Mouse (Mus musculus): Measurements from ENCODE around the gene Dag1. TPM values are rescaled to one million over a fixed set of nuclear protein-coding genes. Genes with fewer than 3 reads are reported as not detected.
"Not testable (repeated sequence)": the region's sequence is repeated elsewhere in the genome, so short reads cannot be mapped to it uniquely, and the experiment has no call there.

The Dag1 gene
- polyA plus RNA-seq, 1 experiment from 2014 or later, result 54.7 TPM

- WGBS, result 20% methylated on average over 2 of the region's 2 CpGs
- Histone ChIP-seq H3K4me1 (0 out of 2 replicates have a peak, but pooled peaks cover 7% of the 10 kb centered on the region), H3K9ac (no peak overlapping the region), H3K27ac (peak overlapping the region; percentile 29; the same call in 1 of the 2 replicates), H3K36me3 (no peaks in the 10 kb centered on the region), H3K4me2 (no peak overlapping the region), H3K4me3 (no peak overlapping the region), H3K9me3 (no peaks in the 10 kb centered on the region), H3K27me3 (no peaks in the 10 kb centered on the region)
- no peak for ATAC-seq (ENCODE audit: insufficient number of reproducible peaks, insufficient read depth, low FRiP score, low TSS enrichment, low read depth)
These were observed 8.2 kb upstream of the Dag1 start for GRCm38 (mm10) chr9:108271941-108272340.

- not testable (repeated sequence) for H3K27ac ChIP-seq; H3K27me3 ChIP-seq; H3K36me3 ChIP-seq; ATAC-seq (ENCODE audit: insufficient number of reproducible peaks, insufficient read depth, low FRiP score, low TSS enrichment, low read depth); H3K9me3 ChIP-seq; H3K4me3 ChIP-seq; H3K9ac ChIP-seq; H3K4me2 ChIP-seq
- H3K4me1 ChIP-seq, result peaks cover 16% of the 10 kb centered on the region
- 76% methylated on average over 7 of the region's 7 CpGs for WGBS
These were observed 4.9 kb upstream of the Dag1 start for GRCm38 (mm10) chr9:108268701-108269100.

DNA sequence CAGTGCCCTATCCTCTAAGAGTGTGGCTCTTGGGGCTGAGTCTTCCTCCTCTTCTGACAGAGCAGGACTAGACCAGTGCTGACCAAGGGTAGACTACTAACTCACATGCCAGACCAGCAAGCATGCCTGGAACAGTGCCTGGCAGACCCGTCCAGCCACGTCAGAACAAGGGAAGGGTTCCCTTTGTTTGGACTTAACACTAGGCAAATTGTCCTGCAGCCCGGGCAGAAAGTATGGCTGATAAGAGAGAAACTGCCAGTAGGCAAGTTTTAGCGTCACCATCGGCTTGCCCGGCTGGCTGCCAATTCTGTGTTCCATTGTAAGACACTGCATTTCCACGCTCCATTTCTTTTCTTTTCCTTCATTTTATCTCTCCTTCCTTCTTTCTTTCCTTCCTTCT is 3.9 kb upstream of the Dag1 start:
- no peak for ATAC-seq (ENCODE audit: insufficient number of reproducible peaks, insufficient read depth, low FRiP score, low TSS enrichment, low read depth)
- H3K27me3 ChIP-seq, result no peaks in the 10 kb centered on the region
- peaks cover 17% of the 10 kb centered on the region for H3K4me1 ChIP-seq
- H3K9me3 ChIP-seq, result no peaks in the 10 kb centered on the region
- H3K36me3 ChIP-seq, result no peaks in the 10 kb centered on the region
- no peak overlapping the region for H3K4me2 ChIP-seq
- 80% methylated on average over 7 of the region's 7 CpGs for WGBS
- H3K4me3 ChIP-seq, result no peak overlapping the region
- no peak overlapping the region for H3K27ac ChIP-seq
- H3K9ac ChIP-seq, result no peak overlapping the region

GRCm38 (mm10) chr9:108266261-108266935 is 2.6 kb upstream of the Dag1 start:
- H3K9me3 ChIP-seq, result no peaks in the 10 kb centered on the region
- no peak overlapping the region for H3K27ac ChIP-seq
- H3K27me3 ChIP-seq, result no peaks in the 10 kb centered on the region
- H3K4me1 ChIP-seq, result peaks cover 22% of the 10 kb centered on the region
- ATAC-seq (ENCODE audit: insufficient number of reproducible peaks, insufficient read depth, low FRiP score, low TSS enrichment, low read depth), result no peak
- H3K4me2 ChIP-seq, result no peak overlapping the region
- WGBS, result 51% methylated on average over 10 of the region's 10 CpGs
- H3K9ac ChIP-seq, result no peak overlapping the region
- H3K4me3 ChIP-seq, result no peak overlapping the region
- no peaks in the 10 kb centered on the region for H3K36me3 ChIP-seq

DNA sequence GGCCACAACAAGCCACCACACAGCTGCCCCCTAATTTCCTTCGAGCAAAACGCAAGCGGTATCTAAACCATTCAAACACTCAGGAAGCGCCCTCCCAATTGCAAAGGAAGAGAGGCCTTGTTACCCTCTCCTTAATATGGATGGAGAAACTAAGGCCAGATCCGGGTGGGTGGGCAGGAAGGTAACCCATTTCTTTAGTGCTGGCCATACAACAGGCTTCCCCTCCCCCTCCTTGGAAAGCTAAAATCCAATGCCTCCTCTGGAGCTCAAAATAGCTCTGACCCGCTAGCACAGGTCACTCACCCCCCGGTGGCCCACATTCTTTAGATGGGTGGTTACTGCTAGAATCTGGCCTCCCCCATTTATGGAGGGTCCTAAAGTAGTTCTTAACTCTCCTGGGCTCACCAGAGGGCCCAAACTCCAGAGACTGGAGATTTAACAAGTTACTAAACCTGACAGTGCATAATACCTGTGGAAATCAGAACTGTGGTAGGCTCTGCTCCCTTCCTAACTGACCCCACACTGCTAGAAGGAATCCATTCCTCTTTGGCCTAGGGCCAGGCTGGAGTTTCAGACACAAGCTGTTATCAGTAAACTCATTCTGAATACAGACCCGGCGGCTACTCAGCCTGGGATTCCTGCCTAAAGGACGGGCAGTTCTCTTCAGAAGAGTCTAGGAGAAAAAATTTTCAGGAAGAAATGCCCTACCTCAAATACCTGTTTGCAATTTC is 598 bp upstream of the Dag1 start:
- peak overlapping the region; percentile 88; the same call in 1 of the 2 replicates for H3K9ac ChIP-seq
- no peaks in the 10 kb centered on the region for H3K36me3 ChIP-seq
- peak overlapping the region; percentile 87 for H3K27ac ChIP-seq
- no peaks in the 10 kb centered on the region for H3K9me3 ChIP-seq
- H3K27me3 ChIP-seq, result no peaks in the 10 kb centered on the region
- WGBS, result 11% methylated on average over 10 of the region's 10 CpGs
- peak; percentile 22 for ATAC-seq (ENCODE audit: insufficient number of reproducible peaks, insufficient read depth, low FRiP score, low TSS enrichment, low read depth)
- H3K4me3 ChIP-seq, result peak overlapping the region; percentile 97
- H3K4me2 ChIP-seq, result peak overlapping the region; percentile 76
- H3K4me1 ChIP-seq, result peaks cover 22% of the 10 kb centered on the region

- peak overlapping the region; percentile 76 for H3K4me2 ChIP-seq
- peak overlapping the region; percentile 97 for H3K4me3 ChIP-seq
- H3K4me1 ChIP-seq, result peaks cover 22% of the 10 kb centered on the region
- peak overlapping the region; percentile 88 for H3K9ac ChIP-seq
- WGBS, result under 1% methylated on average over 62 of the region's 62 CpGs
- ATAC-seq (ENCODE audit: insufficient number of reproducible peaks, insufficient read depth, low FRiP score, low TSS enrichment, low read depth), result peak; percentile 53
- H3K36me3 ChIP-seq, result no peaks in the 10 kb centered on the region
- peak overlapping the region; percentile 87 for H3K27ac ChIP-seq
- no peaks in the 10 kb centered on the region for H3K9me3 ChIP-seq
- H3K27me3 ChIP-seq, result no peaks in the 10 kb centered on the region
These were observed 552 bp downstream of the Dag1 start for GRCm38 (mm10) chr9:108263131-108263681.

GRCm38 (mm10) chr9:108262494-108263049 is 1.2 kb downstream of the Dag1 start:
- peak overlapping the region; percentile 97 for H3K4me3 ChIP-seq
- H3K4me1 ChIP-seq, result peaks cover 22% of the 10 kb centered on the region
- H3K4me2 ChIP-seq, result peak overlapping the region; percentile 76
- no peak for ATAC-seq (ENCODE audit: insufficient number of reproducible peaks, insufficient read depth, low FRiP score, low TSS enrichment, low read depth)
- no peaks in the 10 kb centered on the region for H3K36me3 ChIP-seq
- 39% methylated on average over 11 of the region's 11 CpGs for WGBS
- H3K9me3 ChIP-seq, result no peaks in the 10 kb centered on the region
- H3K27ac ChIP-seq, result no peak overlapping the region; the same call in 1 of the 2 replicates
- H3K9ac ChIP-seq, result peak overlapping the region; percentile 88
- no peaks in the 10 kb centered on the region for H3K27me3 ChIP-seq

DNA sequence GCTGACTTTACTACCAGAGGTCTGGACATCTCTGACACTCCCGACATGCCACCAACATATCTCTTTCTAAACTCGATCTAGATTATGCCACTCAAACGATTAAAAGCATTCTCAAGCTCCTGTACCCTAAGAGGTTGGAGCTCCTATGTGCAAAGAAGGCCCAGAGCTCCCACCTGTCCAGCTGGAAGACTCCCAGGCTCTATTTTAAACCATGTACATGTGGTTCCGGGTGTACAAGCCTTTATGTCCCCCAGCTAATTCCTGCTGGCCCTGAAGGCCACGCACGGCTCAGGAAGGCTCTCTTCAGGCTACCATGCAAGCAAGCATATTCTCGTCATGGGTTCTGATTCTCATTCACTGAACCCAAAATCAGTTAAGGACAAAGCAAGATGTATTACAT is 1.9 kb downstream of the Dag1 start:
- no peak overlapping the region for H3K27ac ChIP-seq
- 0 out of 2 replicates have a peak overlapping the region, but pooled peaks have one; percentile 97 for H3K4me3 ChIP-seq
- H3K9ac ChIP-seq, result 0 out of 2 replicates have a peak overlapping the region, but pooled peaks have one; percentile 11
- WGBS, result 76% methylated on average over 7 of the region's 7 CpGs
- no peaks in the 10 kb centered on the region for H3K27me3 ChIP-seq
- no peak for ATAC-seq (ENCODE audit: insufficient number of reproducible peaks, insufficient read depth, low FRiP score, low TSS enrichment, low read depth)
- H3K4me1 ChIP-seq, result peaks cover 22% of the 10 kb centered on the region
- no peaks in the 10 kb centered on the region for H3K36me3 ChIP-seq
- peak overlapping the region; percentile 76 for H3K4me2 ChIP-seq
- H3K9me3 ChIP-seq, result no peaks in the 10 kb centered on the region

GRCm38 (mm10) chr9:108260526-108260925 is 3.2 kb downstream of the Dag1 start:
- Histone ChIP-seq H3K9me3 (no peaks in the 10 kb centered on the region), H3K36me3 (no peaks in the 10 kb centered on the region), H3K27ac (no peak overlapping the region), H3K4me2 (no peak overlapping the region), H3K27me3 (no peaks in the 10 kb centered on the region), H3K4me3 (no peak overlapping the region), H3K9ac (no peak overlapping the region), H3K4me1 (peaks cover 22% of the 10 kb centered on the region)
- no peak for ATAC-seq (ENCODE audit: insufficient number of reproducible peaks, insufficient read depth, low FRiP score, low TSS enrichment, low read depth)
- WGBS, result 83% methylated on average over 4 of the region's 4 CpGs

GRCm38 (mm10) chr9:108252766-108253165 is 11.0 kb downstream of the Dag1 start:
- Histone ChIP-seq H3K27me3 (no peaks in the 10 kb centered on the region), H3K4me1 (no peaks in the 10 kb centered on the region), H3K9ac (no peak overlapping the region), H3K27ac (no peak overlapping the region), H3K9me3 (no peaks in the 10 kb centered on the region), H3K36me3 (peaks cover 28% of the 10 kb centered on the region), H3K4me3 (no peak overlapping the region), H3K4me2 (no peak overlapping the region)
- WGBS, result 95% methylated on average over 7 of the region's 7 CpGs
- ATAC-seq (ENCODE audit: insufficient number of reproducible peaks, insufficient read depth, low FRiP score, low TSS enrichment, low read depth), result no peak

DNA sequence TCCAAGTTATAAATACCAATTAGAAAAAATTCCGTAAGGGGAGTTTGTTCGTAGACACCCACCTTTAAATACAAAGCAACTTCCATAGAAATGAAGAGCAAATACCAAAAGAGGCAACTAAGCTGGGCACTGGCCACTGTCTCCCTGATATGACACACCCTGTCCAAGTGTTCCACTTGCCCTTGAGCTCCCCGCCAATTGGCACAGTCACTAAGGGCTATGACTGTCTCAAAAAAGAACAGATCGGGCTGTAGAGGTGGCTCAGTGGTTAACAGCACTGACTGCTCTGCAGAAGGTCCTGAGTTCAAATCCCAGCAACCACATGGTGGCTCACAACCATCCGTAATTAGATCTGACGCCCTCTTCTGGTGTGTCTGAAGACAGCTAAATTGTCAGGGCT is 11.9 kb downstream of the Dag1 start:
- H3K36me3 ChIP-seq, result peaks cover 34% of the 10 kb centered on the region
- 92% methylated on average over 6 of the region's 6 CpGs for WGBS
- no peaks in the 10 kb centered on the region for H3K4me1 ChIP-seq
- no peaks in the 10 kb centered on the region for H3K27me3 ChIP-seq
- no peak overlapping the region for H3K4me3 ChIP-seq
- no peak overlapping the region for H3K9ac ChIP-seq
- ATAC-seq (ENCODE audit: insufficient number of reproducible peaks, insufficient read depth, low FRiP score, low TSS enrichment, low read depth), result no peak
- no peak overlapping the region for H3K27ac ChIP-seq
- H3K4me2 ChIP-seq, result no peak overlapping the region
- no peaks in the 10 kb centered on the region for H3K9me3 ChIP-seq

Measured in embryonic facial prominence, embryonic 13.5 days (tissue).